Mouse (Mus musculus) forebrain, embryonic 15.5 days (tissue): ENCODE results near the gene Epha1. TPM values are rescaled to one million over a fixed set of nuclear protein-coding genes. Genes with fewer than 3 reads are reported as not detected.

Experiments used
- ATAC-seq: fragments of 200-750 bp; cut with Nextera tagmentation; replicated peaks from 2 replicates; pipeline ENCODE4 v1.8.0; 2017; ENCODE audit warnings: mild to moderate bottlenecking, moderate TSS enrichment, moderate library complexity
- H3K27ac ChIP-seq: fragments of 300-500 bp; sonication (generic); replicated peaks from 2 replicates; pipeline ENCODE4 v1.5.1; 2015; ENCODE audit warnings: mild to moderate bottlenecking, inconsistent platforms
- H3K27me3 ChIP-seq: fragments of 300-500 bp; sonication (generic); 2 replicates; pipeline ENCODE4 v1.6.1; 2015; ENCODE audit warnings: inconsistent platforms
- H3K36me3 ChIP-seq: fragments of 300-500 bp; sonication (generic); 2 replicates; pipeline ENCODE4 v1.6.1; 2015; ENCODE audit warnings: mild to moderate bottlenecking, inconsistent platforms
- H3K4me1 ChIP-seq: fragments of 300-500 bp; sonication (generic); 2 replicates; pipeline ENCODE4 v1.6.1; 2015; ENCODE audit warnings: inconsistent platforms
- H3K4me2 ChIP-seq: fragments of 300-500 bp; sonication (generic); replicated peaks from 2 replicates; pipeline ENCODE4 v1.6.1; 2015; ENCODE audit warnings: mild to moderate bottlenecking, inconsistent platforms
- H3K4me3 ChIP-seq: fragments of 300-500 bp; sonication (generic); 2 replicates; pipeline ENCODE4 v1.5.1; 2015; ENCODE audit warnings: mild to moderate bottlenecking, inconsistent platforms
- H3K9ac ChIP-seq: fragments of 300-500 bp; sonication (generic); replicated peaks from 2 replicates; pipeline ENCODE4 v1.6.1; 2015; ENCODE audit warnings: mild to moderate bottlenecking, inconsistent platforms
- H3K9me3 ChIP-seq: fragments of 300-500 bp; sonication (generic); 2 replicates; pipeline ENCODE4 v1.6.1; 2016; ENCODE audit warnings: inconsistent platforms
- WGBS: fragments of 180-500 bp; shearing (Covaris S2); methylation state at CpG from one replicate; pipeline ENCODE4 v1.1.7; 2015; ENCODE audit warnings: mixed read lengths; 5-methylcytosine and 5-hydroxymethylcytosine counted together
- polyA plus RNA-seq: library from polyadenylated mRNA; unstranded; fragments of >200 nt; fragmentation: Nextera tagmentation; extraction: Ambion mirVana; gene quantifications from 2 replicates; pipeline ENCODE4 v1.2.1, GENCODE M21; 2015

The Epha1 gene
- polyA plus RNA-seq, 1 experiment from 2014 or later, result 0.14 TPM

DNA sequence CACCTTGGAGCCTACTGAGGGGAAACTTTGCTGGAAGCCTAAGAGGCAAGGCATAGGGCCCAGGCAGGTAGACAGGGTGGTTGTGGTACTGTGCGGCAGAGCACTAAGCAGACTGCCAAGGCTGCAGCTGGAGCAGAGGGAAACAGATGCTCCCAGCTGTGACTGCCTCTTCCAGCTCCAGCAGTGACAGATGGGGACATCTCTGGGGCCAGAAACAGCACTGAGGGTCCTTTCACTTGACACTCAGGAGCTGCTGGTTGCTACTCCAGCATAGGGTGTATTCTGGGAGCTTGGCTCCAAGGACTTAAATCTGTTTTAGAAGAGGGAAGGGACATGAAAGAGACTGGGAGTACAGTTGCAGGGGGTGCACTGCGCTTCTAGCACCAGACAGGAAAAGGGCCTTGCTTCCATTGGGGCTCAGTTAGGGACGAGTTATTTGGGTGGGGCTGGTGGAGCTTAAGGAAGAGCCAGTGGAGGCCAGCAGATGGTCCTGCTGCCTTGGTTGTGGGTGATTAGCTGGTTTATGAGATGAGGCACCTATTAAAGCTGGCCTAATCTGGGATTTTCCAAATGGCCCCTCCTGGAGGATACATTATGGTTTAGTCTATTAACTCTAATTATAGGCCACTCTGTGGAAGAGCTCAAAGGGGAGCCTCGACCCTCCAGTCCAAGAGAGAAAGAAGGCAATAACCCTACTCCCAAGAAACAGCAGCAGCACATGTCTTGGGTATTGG, 2.3 kb downstream of the Epha1 start:
- 37% methylated on average over 4 of the region's 4 CpGs for WGBS
- no peaks in the 10 kb centered on the region for H3K9me3 ChIP-seq
- no peak overlapping the region for H3K4me2 ChIP-seq
- peaks cover 14% of the 10 kb centered on the region for H3K4me1 ChIP-seq
- ATAC-seq, result no peak
- H3K27me3 ChIP-seq, result 0 out of 2 replicates have a peak, but pooled peaks cover 3% of the 10 kb centered on the region
- H3K36me3 ChIP-seq, result no peaks in the 10 kb centered on the region
- H3K9ac ChIP-seq, result no peak overlapping the region
- no peak overlapping the region for H3K4me3 ChIP-seq
- H3K27ac ChIP-seq, result no peak overlapping the region

DNA sequence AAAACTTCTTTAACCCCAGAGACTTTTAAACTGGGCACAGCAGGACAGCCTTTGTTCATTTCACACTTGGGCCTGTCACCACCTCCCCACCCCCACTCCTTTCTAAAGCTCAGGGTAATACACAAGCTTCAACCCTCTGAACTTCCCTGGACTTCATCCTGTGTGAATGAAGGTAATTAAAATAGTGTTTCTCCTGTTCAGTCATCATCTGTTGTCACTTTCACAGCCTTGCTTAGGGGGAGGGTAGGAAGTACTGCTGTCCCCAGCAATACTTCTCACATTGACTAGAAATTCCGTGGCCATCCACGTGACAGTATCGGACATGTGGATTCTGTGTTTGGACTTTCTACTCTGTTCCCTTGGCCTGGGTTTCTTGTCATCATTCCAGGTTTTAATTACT, 3.2 kb downstream of the Epha1 start:
- peaks cover 14% of the 10 kb centered on the region for H3K4me1 ChIP-seq
- no peak overlapping the region for H3K9ac ChIP-seq
- ATAC-seq, result 0 out of 2 replicates have a peak, but pooled peaks have one; percentile 15
- 0 out of 2 replicates have a peak, but pooled peaks cover 3% of the 10 kb centered on the region for H3K27me3 ChIP-seq
- no peaks in the 10 kb centered on the region for H3K9me3 ChIP-seq
- no peak overlapping the region for H3K4me2 ChIP-seq
- H3K4me3 ChIP-seq, result no peak overlapping the region
- no peaks in the 10 kb centered on the region for H3K36me3 ChIP-seq
- H3K27ac ChIP-seq, result no peak overlapping the region
- 3% methylated on average over 3 of the region's 3 CpGs for WGBS

DNA sequence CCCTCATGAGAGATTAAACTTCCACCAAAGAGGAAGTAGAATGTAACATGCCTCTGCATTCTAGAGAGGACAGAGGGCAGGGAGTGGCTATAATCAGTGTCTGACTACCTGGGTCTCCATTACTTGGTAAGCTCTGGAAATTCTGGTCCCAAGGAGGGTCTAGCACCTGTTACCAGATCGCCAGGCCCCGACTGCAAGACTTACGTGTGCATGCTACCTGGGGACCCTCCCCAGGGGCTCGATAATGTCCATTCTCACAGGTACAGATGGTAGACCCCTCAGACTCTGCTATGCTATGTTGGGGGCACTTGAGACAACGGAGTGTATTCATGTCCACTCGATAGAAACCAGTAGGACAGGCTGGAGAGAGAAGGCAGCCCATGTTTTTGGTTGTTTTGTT, 7.9 kb downstream of the Epha1 start:
- H3K4me2 ChIP-seq, result no peak overlapping the region
- WGBS, result 89% methylated on average over 6 of the region's 6 CpGs
- H3K27ac ChIP-seq, result no peak overlapping the region
- H3K27me3 ChIP-seq, result no peaks in the 10 kb centered on the region
- no peak for ATAC-seq
- H3K9me3 ChIP-seq, result no peaks in the 10 kb centered on the region
- H3K4me1 ChIP-seq, result peaks cover 3% of the 10 kb centered on the region; the same call in 1 of the 2 replicates
- no peak overlapping the region for H3K4me3 ChIP-seq
- no peak overlapping the region for H3K9ac ChIP-seq
- H3K36me3 ChIP-seq, result no peaks in the 10 kb centered on the region

DNA sequence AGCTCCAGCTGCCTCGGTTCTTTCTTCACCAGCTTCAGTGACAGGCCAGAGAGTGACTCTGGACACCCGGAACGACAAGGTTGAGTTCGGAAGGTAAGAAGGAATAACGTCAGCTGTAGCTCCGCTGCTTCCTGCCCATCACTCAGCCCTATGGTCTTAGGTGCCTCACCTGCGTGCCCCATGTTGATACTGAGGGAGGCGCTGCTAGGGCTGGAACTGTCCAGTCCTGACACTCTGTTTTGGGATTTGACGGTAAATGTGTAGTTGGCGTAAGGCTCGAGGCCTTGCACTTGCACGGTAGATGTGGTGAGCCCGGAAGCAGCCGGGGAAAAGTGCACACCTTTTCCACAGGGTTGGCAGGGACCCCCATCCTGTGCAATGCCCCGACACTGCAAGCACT, 8.5 kb downstream of the Epha1 start:
- Histone ChIP-seq H3K36me3 (no peaks in the 10 kb centered on the region), H3K9ac (no peak overlapping the region), H3K27ac (no peak overlapping the region), H3K4me3 (no peak overlapping the region), H3K4me1 (peaks cover 3% of the 10 kb centered on the region; the same call in 1 of the 2 replicates), H3K4me2 (no peak overlapping the region), H3K27me3 (no peaks in the 10 kb centered on the region), H3K9me3 (no peaks in the 10 kb centered on the region)
- 94% methylated on average over 15 of the region's 15 CpGs for WGBS
- ATAC-seq, result no peak

DNA sequence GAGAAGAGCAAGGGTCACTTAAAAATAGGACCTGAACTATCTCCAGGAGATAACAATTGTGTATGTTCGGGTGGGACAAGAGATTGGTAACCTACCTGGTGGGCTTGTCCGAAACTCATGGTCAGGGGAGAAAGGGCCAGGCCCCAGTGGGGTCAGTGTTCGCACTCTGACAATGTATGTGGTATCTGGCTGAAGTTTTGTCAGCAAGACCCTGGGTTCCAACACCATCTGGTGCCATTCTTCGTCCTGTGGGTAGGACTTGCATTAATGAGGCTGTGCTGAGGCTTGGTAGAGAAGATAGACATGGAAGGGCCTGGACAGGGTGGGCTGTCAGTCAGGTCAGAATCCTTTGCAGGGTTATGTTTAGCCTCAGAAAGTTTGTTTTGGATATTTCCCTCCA, 9.0 kb downstream of the Epha1 start:
- H3K4me3 ChIP-seq, result no peak overlapping the region
- 87% methylated on average over 4 of the region's 4 CpGs for WGBS
- H3K36me3 ChIP-seq, result 0 out of 2 replicates have a peak, but pooled peaks cover 3% of the 10 kb centered on the region
- no peaks in the 10 kb centered on the region for H3K9me3 ChIP-seq
- no peak overlapping the region for H3K4me2 ChIP-seq
- H3K27ac ChIP-seq, result no peak overlapping the region
- no peaks in the 10 kb centered on the region for H3K27me3 ChIP-seq
- no peak for ATAC-seq
- peaks cover 3% of the 10 kb centered on the region; the same call in 1 of the 2 replicates for H3K4me1 ChIP-seq
- no peak overlapping the region for H3K9ac ChIP-seq

DNA sequence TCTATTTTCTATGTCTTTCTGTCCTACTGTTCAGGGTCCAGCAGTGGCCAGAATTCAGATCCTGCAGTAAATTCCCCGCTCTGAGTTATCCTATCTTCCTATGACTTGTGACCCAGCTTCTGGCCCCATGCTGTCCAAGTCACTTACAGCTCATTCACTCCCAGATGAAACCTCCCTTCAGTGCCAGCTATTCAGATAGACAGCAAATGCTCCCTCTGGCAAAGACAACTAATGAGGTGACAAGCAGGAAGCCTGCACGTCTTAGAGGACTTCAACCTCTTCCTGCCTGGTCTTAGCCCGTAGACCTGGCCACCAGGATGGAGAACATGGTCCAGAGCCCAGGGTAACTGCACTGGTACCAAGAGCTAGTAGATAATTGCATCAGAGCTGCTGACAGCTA, 10.1 kb downstream of the Epha1 start:
- peaks cover 12% of the 10 kb centered on the region for H3K36me3 ChIP-seq
- H3K4me2 ChIP-seq, result no peak overlapping the region
- no peaks in the 10 kb centered on the region for H3K27me3 ChIP-seq
- no peak overlapping the region for H3K9ac ChIP-seq
- ATAC-seq, result no peak
- peaks cover 3% of the 10 kb centered on the region; the same call in 1 of the 2 replicates for H3K4me1 ChIP-seq
- 47% methylated on average over 3 of the region's 3 CpGs for WGBS
- H3K27ac ChIP-seq, result no peak overlapping the region
- H3K4me3 ChIP-seq, result no peak overlapping the region
- no peaks in the 10 kb centered on the region for H3K9me3 ChIP-seq

DNA sequence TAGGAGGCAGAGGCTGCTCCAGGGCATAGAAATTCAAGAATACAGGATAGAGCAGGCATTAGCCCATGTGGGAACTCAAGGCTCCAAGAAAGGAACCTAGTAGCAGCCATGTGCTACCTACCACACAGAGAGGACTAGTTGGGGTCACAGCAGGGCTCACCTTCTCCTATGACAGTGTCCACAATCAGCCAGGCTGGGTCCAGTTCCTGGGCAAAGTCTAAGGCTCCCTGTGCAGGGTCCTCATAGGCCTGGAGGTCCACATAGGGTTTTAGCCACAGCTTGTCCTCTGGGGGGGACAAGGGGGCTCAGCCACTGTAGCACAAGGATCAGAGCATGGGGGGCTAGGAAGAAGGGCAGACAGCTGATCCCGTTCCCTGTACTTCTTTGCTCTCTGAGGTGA, 10.6 kb downstream of the Epha1 start:
- Histone ChIP-seq H3K36me3 (peaks cover 14% of the 10 kb centered on the region), H3K4me3 (no peak overlapping the region), H3K27ac (no peak overlapping the region), H3K27me3 (no peaks in the 10 kb centered on the region), H3K4me2 (no peak overlapping the region), H3K9ac (no peak overlapping the region), H3K4me1 (peaks cover 3% of the 10 kb centered on the region; the same call in 1 of the 2 replicates), H3K9me3 (no peaks in the 10 kb centered on the region)
- 90% methylated on average over 1 of the region's 1 CpGs for WGBS
- ATAC-seq, result no peak

DNA sequence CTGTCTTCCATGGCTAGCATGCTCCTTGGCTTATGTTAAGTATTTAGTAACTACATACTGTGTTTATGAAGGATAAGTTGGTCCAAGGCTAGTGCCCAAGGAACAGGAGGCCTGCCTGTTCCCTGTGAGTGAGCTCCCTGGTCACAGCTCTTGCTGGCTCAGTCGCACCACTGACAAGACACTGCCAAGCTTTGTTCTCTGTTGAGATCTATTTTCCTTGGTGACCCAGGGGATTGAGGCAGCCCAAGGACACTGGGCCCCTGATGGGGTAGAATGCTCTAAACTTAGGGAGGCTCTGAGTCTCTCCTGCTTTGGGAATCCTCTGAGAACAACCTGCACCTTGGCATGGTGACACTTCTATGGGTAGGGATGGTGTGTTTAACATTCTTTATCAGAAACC, 11.0 kb downstream of the Epha1 start:
- H3K36me3 ChIP-seq, result peaks cover 14% of the 10 kb centered on the region
- no peak overlapping the region for H3K9ac ChIP-seq
- H3K4me2 ChIP-seq, result no peak overlapping the region
- H3K4me1 ChIP-seq, result peaks cover 3% of the 10 kb centered on the region; the same call in 1 of the 2 replicates
- no peaks in the 10 kb centered on the region for H3K9me3 ChIP-seq
- H3K27ac ChIP-seq, result no peak overlapping the region
- ATAC-seq, result no peak
- 48% methylated on average over 1 of the region's 1 CpGs for WGBS
- no peak overlapping the region for H3K4me3 ChIP-seq
- H3K27me3 ChIP-seq, result no peaks in the 10 kb centered on the region

DNA sequence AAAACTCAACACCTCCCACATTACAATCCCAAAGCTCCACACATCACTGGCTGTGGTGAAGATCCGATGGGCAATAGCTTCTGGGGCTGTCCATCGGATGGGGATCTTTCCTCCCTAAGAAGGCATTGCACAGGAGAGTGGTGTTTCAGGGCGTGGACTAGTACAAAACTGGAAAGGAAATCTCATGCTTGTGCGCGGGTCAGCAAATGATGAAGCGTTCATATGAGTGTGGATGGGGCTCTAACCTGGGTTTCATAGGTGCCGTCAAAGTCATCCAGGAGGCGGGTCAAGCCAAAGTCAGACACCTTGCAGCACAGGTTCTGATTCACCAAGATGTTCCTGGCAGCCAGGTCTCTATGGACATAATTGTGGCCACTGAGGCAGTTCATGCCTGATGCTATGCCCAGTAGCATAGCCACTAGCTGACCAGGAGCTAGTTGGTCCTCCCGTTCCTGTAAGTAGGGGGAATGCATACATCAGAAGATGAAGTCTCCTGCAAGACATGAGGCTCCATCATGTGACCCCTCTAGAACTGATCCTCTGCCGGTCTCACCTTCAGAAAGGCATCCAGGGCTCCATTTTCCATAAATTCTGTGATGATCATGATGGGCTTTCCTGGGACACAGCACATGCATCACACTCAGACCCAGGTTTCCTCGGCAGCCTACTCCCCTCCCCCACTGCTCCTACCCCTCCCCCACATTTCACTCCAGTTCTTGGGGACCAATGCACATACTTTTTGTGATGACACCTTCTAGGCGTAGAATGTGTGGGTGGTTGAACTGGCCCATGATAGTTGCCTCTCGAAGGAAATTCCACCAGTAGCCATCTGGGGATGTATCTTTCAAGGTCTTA, 11.8 kb downstream of the Epha1 start:
- Histone ChIP-seq H3K36me3 (peaks cover 22% of the 10 kb centered on the region), H3K9me3 (no peaks in the 10 kb centered on the region), H3K27ac (no peak overlapping the region), H3K4me2 (no peak overlapping the region), H3K9ac (no peak overlapping the region), H3K4me3 (no peak overlapping the region), H3K4me1 (peaks cover 3% of the 10 kb centered on the region; the same call in 1 of the 2 replicates), H3K27me3 (no peaks in the 10 kb centered on the region)
- no peak for ATAC-seq
- 95% methylated on average over 13 of the region's 13 CpGs for WGBS

DNA sequence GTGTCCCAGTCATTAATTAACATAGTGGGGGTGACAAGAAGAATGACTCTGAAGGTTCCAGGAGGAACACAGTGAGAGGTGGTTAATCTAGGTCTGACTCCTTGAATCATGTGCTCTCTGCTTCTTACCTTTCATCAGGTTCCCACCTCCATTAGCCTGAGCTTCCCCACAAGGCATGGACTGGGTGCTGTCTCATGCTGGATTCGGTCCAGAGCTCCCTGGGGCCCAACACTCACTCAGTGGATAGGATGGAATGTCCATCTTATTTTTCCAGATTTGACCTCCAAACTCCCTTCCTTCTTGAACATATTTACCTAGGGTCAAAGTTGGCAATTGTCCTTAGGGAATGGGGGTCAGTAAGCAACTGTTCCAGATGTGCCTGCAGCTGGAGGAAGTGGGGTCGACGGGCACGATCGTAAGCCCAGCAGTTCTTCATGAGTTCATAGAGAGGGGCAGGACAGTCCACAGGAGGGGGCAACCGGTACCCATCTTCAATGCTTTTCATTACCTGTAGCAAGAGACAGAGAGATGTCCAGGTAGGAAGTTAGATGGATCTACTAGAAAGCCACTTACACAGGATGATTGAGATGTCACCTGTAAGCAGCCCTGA, 12.7 kb downstream of the Epha1 start:
- no peak overlapping the region for H3K4me2 ChIP-seq
- no peaks in the 10 kb centered on the region for H3K9me3 ChIP-seq
- H3K9ac ChIP-seq, result no peak overlapping the region
- H3K27ac ChIP-seq, result no peak overlapping the region
- no peaks in the 10 kb centered on the region for H3K27me3 ChIP-seq
- peaks cover 26% of the 10 kb centered on the region for H3K36me3 ChIP-seq
- 88% methylated on average over 6 of the region's 6 CpGs for WGBS
- H3K4me1 ChIP-seq, result peaks cover 3% of the 10 kb centered on the region; the same call in 1 of the 2 replicates
- no peak overlapping the region for H3K4me3 ChIP-seq
- ATAC-seq, result no peak

DNA sequence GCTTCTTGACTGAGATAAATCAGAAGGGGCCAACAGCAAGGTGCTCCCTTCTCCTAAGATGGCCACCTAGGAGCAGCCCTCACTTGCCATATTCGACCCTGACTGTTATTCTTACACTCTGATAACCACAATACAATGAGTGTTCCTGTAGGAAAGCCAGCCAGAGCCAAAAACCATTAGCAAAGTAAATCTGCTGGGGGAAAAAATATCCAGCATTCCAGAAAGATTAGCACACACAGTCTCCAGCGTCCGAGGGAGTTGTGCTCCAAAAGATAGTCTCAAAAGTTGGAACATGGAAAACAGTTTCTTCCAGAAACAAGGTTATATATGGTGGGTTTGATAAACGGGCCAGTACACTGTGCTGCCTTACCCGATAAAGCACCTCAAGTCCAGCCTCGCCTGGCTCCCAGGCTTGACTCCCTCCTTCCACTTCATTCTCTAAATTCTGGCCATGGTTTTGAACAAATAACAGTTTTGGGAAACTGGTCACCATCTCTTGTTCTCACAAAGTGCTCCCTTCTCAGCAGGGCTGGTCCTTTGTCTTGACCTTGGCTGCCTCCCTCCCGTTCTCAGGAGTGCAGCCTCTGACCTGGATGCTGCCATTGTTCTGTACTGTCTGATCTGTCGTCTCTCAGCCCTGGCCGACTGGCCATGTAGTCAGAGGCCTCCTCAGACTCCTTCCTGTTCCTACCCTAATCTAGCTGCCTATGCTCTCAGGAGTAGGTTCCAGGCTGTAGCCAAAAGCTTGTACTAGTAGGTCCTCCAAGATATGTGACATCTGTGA, 13.5 kb downstream of the Epha1 start:
- Histone ChIP-seq H3K4me2 (no peak overlapping the region), H3K36me3 (peaks cover 26% of the 10 kb centered on the region), H3K27me3 (no peaks in the 10 kb centered on the region), H3K9ac (no peak overlapping the region), H3K9me3 (no peaks in the 10 kb centered on the region), H3K4me1 (peaks cover 3% of the 10 kb centered on the region; the same call in 1 of the 2 replicates), H3K27ac (no peak overlapping the region), H3K4me3 (no peak overlapping the region)
- ATAC-seq, result no peak
- 80% methylated on average over 9 of the region's 9 CpGs for WGBS
